Mouse (Mus musculus) urinary bladder, adult 2 months (tissue): ENCODE data around the gene Aplp2. TPM values are rescaled to one million over a fixed set of nuclear protein-coding genes. Genes with fewer than 3 reads are reported as not detected.

ENCODE experiments used
- DNase-seq: peaks from one replicate; pipeline ENCODE4 v3.0.0; 2022; ENCODE audit warnings: low spot score
- polyA plus RNA-seq: library from polyadenylated mRNA; depleted of rRNA; stranded (reverse); fragments of >200 nt; gene quantifications from 2 replicates; pipeline ENCODE4 v1.2.3, GENCODE M21; 2012

Gene Aplp2
- polyA plus RNA-seq, 1 experiment: 943 TPM

- no peak for DNase-seq
Measured at GRCm38 (mm10) chr9:31225808-31226207, 14.2 kb upstream of the Aplp2 start.

GRCm38 (mm10) chr9:31223475-31223874 is 11.9 kb upstream of the Aplp2 start:
- no peak for DNase-seq

- no peak for DNase-seq
Measured at GRCm38 (mm10) chr9:31221170-31221569, 9.6 kb upstream of the Aplp2 start.

- no peak for DNase-seq
Measured at GRCm38 (mm10) chr9:31217631-31218380, 6.2 kb upstream of the Aplp2 start.

GRCm38 (mm10) chr9:31212500-31213008 is 939 bp upstream of the Aplp2 start:
- no peak for DNase-seq

- peak; percentile 52 for DNase-seq
Measured at GRCm38 (mm10) chr9:31210749-31211689, 596 bp downstream of the Aplp2 start.

GRCm38 (mm10) chr9:31210163-31210562 is 1.5 kb downstream of the Aplp2 start:
- DNase-seq: no peak

GRCm38 (mm10) chr9:31209502-31209901 is 2.1 kb downstream of the Aplp2 start:
- DNase-seq: no peak

- no peak for DNase-seq
Measured at GRCm38 (mm10) chr9:31207732-31208131, 3.9 kb downstream of the Aplp2 start.

GRCm38 (mm10) chr9:31204722-31205121 is 6.9 kb downstream of the Aplp2 start:
- no peak for DNase-seq

GRCm38 (mm10) chr9:31203571-31204210 is 7.9 kb downstream of the Aplp2 start:
- no peak for DNase-seq

GRCm38 (mm10) chr9:31203068-31203467 is 8.5 kb downstream of the Aplp2 start:
- no peak for DNase-seq

GRCm38 (mm10) chr9:31198614-31199013 is 13.0 kb downstream of the Aplp2 start:
- DNase-seq: no peak

- DNase-seq: no peak
Measured at GRCm38 (mm10) chr9:31197782-31198181, 13.8 kb downstream of the Aplp2 start.

- DNase-seq: no peak
Measured at GRCm38 (mm10) chr9:31196742-31197141, 14.9 kb downstream of the Aplp2 start.

- no peak for DNase-seq
Measured at GRCm38 (mm10) chr9:31195573-31195972, 16.0 kb downstream of the Aplp2 start.

- DNase-seq: no peak
Measured at GRCm38 (mm10) chr9:31192378-31192777, 19.2 kb downstream of the Aplp2 start.

- DNase-seq: no peak
Measured at GRCm38 (mm10) chr9:31191543-31191942, 20.1 kb downstream of the Aplp2 start.

GRCm38 (mm10) chr9:31189194-31189593 is 22.4 kb downstream of the Aplp2 start:
- no peak for DNase-seq

GRCm38 (mm10) chr9:31184439-31184838 is 27.2 kb downstream of the Aplp2 start:
- no peak for DNase-seq

- DNase-seq: no peak
Measured at GRCm38 (mm10) chr9:31183061-31183460, 28.6 kb downstream of the Aplp2 start.
